Mouse (Mus musculus) CH12.LX (cell line): ENCODE data around the gene Ccdc155. TPM values are rescaled to one million over a fixed set of nuclear protein-coding genes. Genes with fewer than 3 reads are reported as not detected.

Source experiments
- DNase-seq: peaks from one replicate; pipeline ENCODE4 v3.0.0-alpha.2; 2013; ENCODE audit errors: extremely low read depth
- H3K27ac ChIP-seq: 2 replicates; pipeline ENCODE4 v1.5.1; 2012; ENCODE audit warnings: low read depth, mild to moderate bottlenecking, control low read depth, moderate library complexity; ENCODE audit not compliant: insufficient read depth
- H3K27me3 ChIP-seq: replicated peaks from 2 replicates; pipeline ENCODE3; 2012; ENCODE audit warnings: inconsistent platforms
- H3K36me3 ChIP-seq, 2 experiments: replicated peaks in 1 of 2; 2 replicates each; pipeline versions ENCODE3 to v1.6.1; 2012; ENCODE audit warnings: inconsistent platforms in 1 of 2, low read length in 1 of 2, mild to moderate bottlenecking in 1 of 2, mixed read lengths in 1 of 2, moderate library complexity in 1 of 2; ENCODE audit not compliant: control insufficient read depth in 1 of 2, insufficient read depth in 1 of 2
- H3K4me1 ChIP-seq, 2 experiments: 2 replicates each; pipeline ENCODE4 v1.6.1; 2012; ENCODE audit warnings: inconsistent platforms in 1 of 2, moderate library complexity in 1 of 2; ENCODE audit not compliant: insufficient read depth in 2 of 2, control insufficient read depth in 1 of 2
- H3K4me2 ChIP-seq: 2 replicates; pipeline ENCODE4 v1.6.1; 2012; ENCODE audit warnings: low read depth, mild to moderate bottlenecking, control low read depth; ENCODE audit not compliant: poor library complexity, insufficient read depth, severe bottlenecking
- H3K4me3 ChIP-seq, 3 experiments: fragments of 150-350 bp in 1 of 3; sonication (generic) in 1 of 3; replicated peaks in 1 of 3; 2 replicates each; pipeline versions ENCODE3 to v1.5.1; 2011 to 2012; ENCODE audit warnings: low read depth in 2 of 3, low read length in 2 of 3, mild to moderate bottlenecking in 2 of 3, moderate library complexity in 2 of 3, control low read depth in 1 of 3, improper control_type of control experiment in 1 of 3, inconsistent platforms in 1 of 3, mixed read lengths in 1 of 3; ENCODE audit not compliant: poor library complexity in 1 of 3
- H3K79me2 ChIP-seq: replicated peaks from 2 replicates; pipeline ENCODE4 v1.6.1; 2012; ENCODE audit warnings: mild to moderate bottlenecking, moderate library complexity; ENCODE audit not compliant: control insufficient read depth, poor library complexity, insufficient read depth, severe bottlenecking; ENCODE audit errors: extremely low read depth
- H3K9ac ChIP-seq: 2 replicates; pipeline ENCODE4 v1.6.1; 2012; ENCODE audit warnings: low read depth, mild to moderate bottlenecking, control low read depth, moderate library complexity; ENCODE audit not compliant: insufficient read depth
- H3K9me3 ChIP-seq: replicated peaks from 2 replicates; pipeline ENCODE3; 2012; ENCODE audit warnings: low read length, inconsistent platforms, mixed read lengths
- CTCF ChIP-seq, 2 experiments: IDR thresholded peaks in 1 of 2; conservative IDR thresholded peaks in 1 of 2; 2 replicates each; pipeline ENCODE4 v1.5.1; 2011 to 2012; ENCODE audit warnings: low read depth in 2 of 2, low read length in 2 of 2, improper control_type of control experiment in 1 of 2, inconsistent platforms in 1 of 2, mild to moderate bottlenecking in 1 of 2, moderate library complexity in 1 of 2
- ELF1 ChIP-seq: IDR thresholded peaks from 2 replicates; pipeline ENCODE4 v1.6.1; 2014; ENCODE audit warnings: low read depth, mild to moderate bottlenecking, inconsistent platforms, low read length, improper control_type of control experiment
- EP300 ChIP-seq: IDR thresholded peaks from 2 replicates; pipeline ENCODE4 v1.6.1; 2011; ENCODE audit warnings: low read length, improper control_type of control experiment
- ETS1 ChIP-seq: conservative IDR thresholded peaks from 2 replicates; pipeline ENCODE4 v1.6.1; 2012; ENCODE audit warnings: low read depth, mild to moderate bottlenecking, inconsistent platforms, low read length, improper control_type of control experiment, moderate library complexity
- GABPA ChIP-seq: IDR thresholded peaks from 2 replicates; pipeline ENCODE4 v1.6.1; 2012; ENCODE audit warnings: low read depth, low read length, improper control_type of control experiment, inconsistent platforms; ENCODE audit not compliant: insufficient replicate concordance
- HCFC1 ChIP-seq: IDR thresholded peaks from 2 replicates; pipeline ENCODE4 v1.6.1; 2012; ENCODE audit warnings: low read depth, mild to moderate bottlenecking, inconsistent platforms, low read length, improper control_type of control experiment
- JUN ChIP-seq: IDR thresholded peaks from 2 replicates; pipeline ENCODE4 v1.6.1; 2011; ENCODE audit warnings: low read depth, mild to moderate bottlenecking, low read length, improper control_type of control experiment, moderate library complexity; ENCODE audit not compliant: insufficient read depth
- MAFK ChIP-seq: IDR thresholded peaks from 2 replicates; pipeline ENCODE4 v1.6.1; 2011; ENCODE audit warnings: low read length, improper control_type of control experiment; ENCODE audit not compliant: insufficient replicate concordance
- MAZ ChIP-seq: IDR thresholded peaks from 2 replicates; pipeline ENCODE4 v1.6.1; 2012; ENCODE audit warnings: low read depth, mild to moderate bottlenecking, inconsistent platforms, low read length, improper control_type of control experiment, moderate library complexity
- MYC ChIP-seq: IDR thresholded peaks from 2 replicates; pipeline ENCODE4 v1.6.1; 2011; ENCODE audit warnings: low read depth, mild to moderate bottlenecking, improper control_type of control experiment, low read length
- NRF1 ChIP-seq: IDR thresholded peaks from 2 replicates; pipeline ENCODE4 v1.6.1; 2014; ENCODE audit warnings: low read depth, mild to moderate bottlenecking, inconsistent platforms, low read length, improper control_type of control experiment, moderate library complexity
- POLR2A ChIP-seq: IDR thresholded peaks from 2 replicates; pipeline ENCODE4 v1.6.1; 2011; ENCODE audit warnings: low read depth, mild to moderate bottlenecking, improper control_type of control experiment, low read length
- RAD21 ChIP-seq: IDR thresholded peaks from 2 replicates; pipeline ENCODE4 v1.6.1; 2011; ENCODE audit warnings: low read depth, mild to moderate bottlenecking, low read length, improper control_type of control experiment, moderate library complexity
- UBTF ChIP-seq: IDR thresholded peaks from 2 replicates; pipeline ENCODE4 v1.6.1; 2012; ENCODE audit warnings: low read depth, mild to moderate bottlenecking, inconsistent platforms, low read length, improper control_type of control experiment, moderate library complexity
- USF1 ChIP-seq: IDR thresholded peaks from 2 replicates; pipeline ENCODE4 v1.6.1; 2014; ENCODE audit warnings: low read depth, mild to moderate bottlenecking, inconsistent platforms, low read length, improper control_type of control experiment
- USF2 ChIP-seq: conservative IDR thresholded peaks from 2 replicates; pipeline ENCODE4 v1.6.1; 2011; ENCODE audit warnings: low read depth, low read length, improper control_type of control experiment
- ZKSCAN1 ChIP-seq: IDR thresholded peaks from 2 replicates; pipeline ENCODE4 v1.6.1; 2012; ENCODE audit warnings: low read depth, inconsistent platforms, low read length, improper control_type of control experiment, borderline replicate concordance
- ZNF384 ChIP-seq: IDR thresholded peaks from 2 replicates; pipeline ENCODE4 v1.6.1; 2012; ENCODE audit warnings: low read depth, low read length, improper control_type of control experiment, inconsistent platforms
- dilution Hi-C: fragments of 300-500 bp; cut with MboI; formaldehyde crosslinking; loops from 2 replicates; pipeline ENCODE4 v1.14.3; 2020; ENCODE audit warnings: low sequenced_read_pairs; ENCODE audit not compliant: extremely low pct_unique_long_range_greater_than_20kb, extremely low pct_ligation_motif_present
- in situ Hi-C: fragments of 300-500 bp; cut with MboI; formaldehyde crosslinking; loops from 3 replicates; pipeline ENCODE4 v1.14.3; 2019; ENCODE audit warnings: low sequenced_read_pairs, low pct_ligation_motif_present, low pct_unique_long_range_greater_than_20kb, mixed read lengths
- polyA plus RNA-seq: library from polyadenylated mRNA; unstranded; fragments of >175 nt; gene quantifications from 2 replicates; pipeline ENCODE4 v1.2.1, GENCODE M21; 2012; ENCODE audit warnings: low read depth; ENCODE audit not compliant: insufficient read length
- total RNA-seq, 2 experiments: library from RNA; depleted of rRNA; stranded (reverse); fragments of 300-350 nt in 1 of 2; fragments of >200 nt in 1 of 2; gene quantifications; 2 replicates each; pipeline ENCODE4 v1.2.3; 2012 to 2014

Gene Ccdc155
- total and polyA plus RNA-seq, 3 experiments: not detected

- H3K36me3 ChIP-seq: peaks cover 12 to 56% of the 10 kb centered on the region in 2 experiments
- TF ChIP-seq EP300: no peak
- TF ChIP-seq MAFK: no peak
- TF ChIP-seq ETS1: no peak
- TF ChIP-seq NRF1: no peak
- no peak for TF ChIP-seq ELF1
- H3K9me3 ChIP-seq: no peaks in the 10 kb centered on the region
- H3K4me3 ChIP-seq: no peak overlapping the region
- no peak overlapping the region for H3K4me2 ChIP-seq
- H3K27ac ChIP-seq: no peak overlapping the region
- DNase-seq: no peak
- peaks cover 0 to 17% of the 10 kb centered on the region in 2 experiments; a peak in 2 of 4 replicates for H3K4me1 ChIP-seq
- dilution Hi-C loops (no loop called here), in situ Hi-C loops (no loop called here)
- H3K9ac ChIP-seq: no peak overlapping the region
- H3K27me3 ChIP-seq: no peaks in the 10 kb centered on the region
- no peaks in the 10 kb centered on the region for H3K79me2 ChIP-seq
These were observed 63.4 kb downstream of the Ccdc155 start for GRCm38 (mm10) chr7:45141319-45141718.

DNA sequence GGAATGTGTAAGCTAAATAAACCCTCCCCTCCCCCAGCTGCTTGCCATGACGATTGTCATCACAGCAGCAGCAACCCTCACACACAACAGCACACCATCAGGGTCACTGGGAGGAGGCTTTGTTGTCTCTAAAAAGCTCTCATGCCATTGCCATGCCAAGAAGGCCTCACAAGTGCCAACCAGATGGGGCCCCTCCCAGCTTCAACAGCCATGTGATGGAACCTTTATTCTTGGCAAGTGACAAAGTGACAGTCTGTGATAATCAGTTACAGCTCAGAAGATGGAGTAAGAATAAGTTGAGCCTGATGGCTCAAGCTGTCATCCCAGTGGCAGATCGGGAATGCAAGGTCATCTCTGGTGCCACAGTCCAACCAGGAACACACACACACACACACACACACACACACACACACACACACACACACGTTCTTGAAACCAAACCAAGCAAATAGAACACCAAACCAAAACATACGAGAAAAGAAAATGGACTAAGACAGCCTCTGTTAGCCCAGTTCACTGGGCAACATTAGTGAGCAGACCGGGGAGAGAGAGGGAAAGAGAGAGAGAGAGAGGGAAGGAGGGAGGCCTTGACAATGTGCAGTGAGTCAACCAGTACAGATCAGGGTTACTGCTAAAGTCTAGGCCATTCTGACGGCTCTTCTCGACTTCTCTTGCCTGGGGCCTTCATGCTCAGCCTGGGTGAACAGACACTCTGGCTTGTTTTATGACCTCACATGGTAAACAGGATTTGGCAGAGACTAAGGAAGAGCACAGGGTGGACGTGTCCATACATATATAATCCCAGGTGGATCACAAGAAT, 64.6 kb downstream of the Ccdc155 start:
- dilution Hi-C loops: no loop called here
- Histone ChIP-seq H3K4me2 (no peak overlapping the region), H3K36me3 (peaks cover 12 to 44% of the 10 kb centered on the region in 2 experiments), H3K4me3 (no peak overlapping the region), H3K27me3 (no peaks in the 10 kb centered on the region), H3K9ac (no peak overlapping the region), H3K27ac (no peak overlapping the region), H3K79me2 (no peaks in the 10 kb centered on the region), H3K4me1 (peaks cover 2 to 23% of the 10 kb centered on the region in 2 experiments; a peak in 3 of 4 replicates), H3K9me3 (no peaks in the 10 kb centered on the region)
- TF ChIP-seq MAFK: no peak
- TF ChIP-seq USF2: no peak
- no peak for TF ChIP-seq POLR2A
- no peak for TF ChIP-seq UBTF
- TF ChIP-seq ZKSCAN1: no peak
- no peak for TF ChIP-seq MYC
- no peak for TF ChIP-seq HCFC1
- no peak for TF ChIP-seq MAZ
- TF ChIP-seq CTCF (conservative IDR thresholded peaks at IDR 0.05 in 1 of 2, IDR thresholded peaks at IDR 0.05 in 1 of 2; ENCODE audit: low read depth in 2 of 2, low read length in 2 of 2): no peak
- no peak for TF ChIP-seq GABPA
- TF ChIP-seq JUN: no peak
- no peak for TF ChIP-seq RAD21
- no peak for TF ChIP-seq USF1
- no peak for TF ChIP-seq ZNF384
- DNase-seq: no peak
- in situ Hi-C loops: no loop called here
